Mouse (Mus musculus) adrenal gland, postnatal 25 days (tissue): ENCODE measurements around the gene Ano7. TPM values are rescaled to one million over a fixed set of nuclear protein-coding genes. Genes with fewer than 3 reads are reported as not detected.
"Not testable (repeated sequence)": the region's sequence is repeated elsewhere in the genome, so short reads cannot be mapped to it uniquely, and the experiment has no call there.

Source experiments
- DNase-seq: peaks from one replicate; pipeline ENCODE4 v3.0.0; 2021; ENCODE audit warnings: mixed read lengths
- microRNA-seq, 2 experiments: library from miRNA; unstranded; fragments of <30 nt; microRNA quantifications; one replicate each; pipeline ENCODE4 v1.2.0; 2021
- total RNA-seq: library from RNA; stranded (reverse); gene quantifications from 2 replicates; pipeline ENCODE4 v1.2.3, GENCODE M21; 2021

The Ano7 gene
- total RNA-seq, 1 experiment from 2014 or later, result not detected

GRCm38 (mm10) chr1:93445822-93446162 lies 72.1 kb downstream of the Ano7 start:
- DNase-seq, result no peak

- not testable (repeated sequence) for DNase-seq
These were observed 76.4 kb downstream of the Ano7 start for GRCm38 (mm10) chr1:93450118-93450517.

GRCm38 (mm10) chr1:93453721-93454255 lies 80.1 kb downstream of the Ano7 start:
- DNase-seq, result no peak

Small RNA genes within 50 kb of the gene (microRNA-seq; reads per million reads assigned to microRNA genes)
- 0 reads per million in 2 experiments for gene Mir6345
- 0 to 0.69 reads per million in 2 experiments for gene Mir6902

Other genes starting within 250 kb of the Ano7 start
- 3.6 TPM in 1 of 2 replicates, not detected in the other for gene Agxt, start 238.7 kb upstream of the Ano7 start, total RNA-seq
- gene 2310007B03Rik, start 213.0 kb upstream of the Ano7 start, total RNA-seq, result not detected in 2 replicates
- gene Crocc2, start 205.2 kb upstream of the Ano7 start, total RNA-seq, result 0.03 TPM in 1 of 2 replicates, not detected in the other
- 32.5 and 34.1 TPM in 2 replicates for gene Sned1, start 138.1 kb upstream of the Ano7 start, total RNA-seq
- 28.1 and 29.6 TPM in 2 replicates for gene Mterf4, start 68.0 kb upstream of the Ano7 start, total RNA-seq
- 14.9 and 31.2 TPM in 2 replicates for gene Ppp1r7, start 31.1 kb upstream of the Ano7 start, total RNA-seq
- gene Pask, start 30.4 kb upstream of the Ano7 start, total RNA-seq, result 4.1 and 6.3 TPM in 2 replicates
- gene Hdlbp, start 104.9 kb downstream of the Ano7 start, total RNA-seq, result 339 and 351 TPM in 2 replicates
- 19.2 and 26.9 TPM in 2 replicates for gene Farp2, start 138.1 kb downstream of the Ano7 start, total RNA-seq